Mouse (Mus musculus): ENCODE results near the gene Olfr1352.

DNA sequence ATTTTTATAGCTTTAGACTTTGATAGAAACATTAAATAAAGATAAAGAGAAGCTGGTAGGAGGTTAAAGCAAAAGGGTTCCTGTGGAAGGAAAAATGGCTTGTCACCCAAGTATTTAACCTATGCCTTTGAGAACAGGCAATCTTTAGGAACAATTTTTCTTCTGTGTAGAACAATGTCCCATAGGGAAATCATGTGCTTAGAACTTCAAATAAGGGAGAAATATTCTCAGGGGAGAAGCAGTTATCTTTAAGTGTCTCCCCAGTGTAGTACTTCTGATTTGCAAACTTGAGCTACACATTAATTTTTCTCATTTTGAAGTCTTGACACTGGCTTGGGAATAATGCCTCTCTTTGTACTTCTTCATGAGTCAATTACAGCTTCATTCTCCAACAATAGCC, 47.6 kb downstream of the Olfr1352 start, which contains the start of gene Olfr57:
- TF ChIP-seq MYB (IDR thresholded peaks at IDR 0.05; ENCODE audit: low read depth, low read length), result no peak
- TF ChIP-seq MAFK (IDR thresholded peaks at IDR 0.05; ENCODE audit: borderline replicate concordance, low read depth, low read length), result no peak
- no peak for TF ChIP-seq ZMIZ1 (IDR thresholded peaks at IDR 0.05; ENCODE audit: low read depth, low read length)
- no peak for TF ChIP-seq SIN3A (IDR thresholded peaks at IDR 0.05; ENCODE audit: low read length)
- TF ChIP-seq CTCF (IDR thresholded peaks at IDR 0.05 in 2 of 3, conservative IDR thresholded peaks at IDR 0.05 in 1 of 3; ENCODE audit: control insufficient read depth in 1 of 3, insufficient read depth in 1 of 3, low read depth in 2 of 3, low read length in 3 of 3, poor library complexity in 1 of 3, severe bottlenecking in 1 of 3), result no peak
- no peak for TF ChIP-seq USF1 (IDR thresholded peaks at IDR 0.05; ENCODE audit: low read depth, low read length)
- TF ChIP-seq GABPA (IDR thresholded peaks at IDR 0.05; ENCODE audit: low read depth, low read length), result no peak

Data from MEL (cell line).